Mouse (Mus musculus) fibroblast of lung, adult 2 months (primary cell): ENCODE results near the gene Arih1.

ENCODE experiments used
- DNase-seq: peaks from one replicate; pipeline ENCODE4 v3.0.0-alpha.2; 2011; ENCODE audit warnings: low read depth

The Arih1 gene

DNA sequence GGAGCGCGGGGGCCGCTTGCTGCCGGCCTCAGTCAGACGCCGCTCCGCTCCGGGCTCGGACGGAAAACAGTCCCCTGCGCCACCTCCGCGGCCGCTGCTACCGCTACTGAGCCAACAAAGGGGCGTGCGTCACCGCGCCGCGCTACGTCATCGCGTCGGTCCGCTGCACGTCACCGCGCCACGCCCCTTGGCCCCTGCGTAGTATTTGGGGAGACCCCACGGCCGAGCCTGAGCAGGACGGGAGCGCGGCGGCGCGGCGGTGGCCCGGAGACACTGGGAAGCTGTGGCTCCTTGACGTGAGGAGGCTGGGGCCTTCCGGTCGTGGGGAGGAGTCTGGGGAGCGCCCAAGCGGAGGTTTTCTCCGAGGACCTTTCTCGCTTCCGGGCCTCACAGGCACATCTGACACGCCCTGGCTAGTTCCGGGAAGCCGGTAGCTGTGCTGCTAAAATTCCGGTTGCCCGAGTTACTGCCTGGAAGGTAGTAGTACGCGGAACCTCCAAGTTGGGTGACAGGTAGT is at the start of gene Arih1:
Gene Arih1, minus strand, starts transcription at position 70 of the 517 bp plus-strand sequence.
- peak; percentile 84 for DNase-seq

- DNase-seq, result peak; percentile 83
These were observed 47.5 kb upstream of the Arih1 start for GRCm38 (mm10) chr9:59533889-59534288.

DNA sequence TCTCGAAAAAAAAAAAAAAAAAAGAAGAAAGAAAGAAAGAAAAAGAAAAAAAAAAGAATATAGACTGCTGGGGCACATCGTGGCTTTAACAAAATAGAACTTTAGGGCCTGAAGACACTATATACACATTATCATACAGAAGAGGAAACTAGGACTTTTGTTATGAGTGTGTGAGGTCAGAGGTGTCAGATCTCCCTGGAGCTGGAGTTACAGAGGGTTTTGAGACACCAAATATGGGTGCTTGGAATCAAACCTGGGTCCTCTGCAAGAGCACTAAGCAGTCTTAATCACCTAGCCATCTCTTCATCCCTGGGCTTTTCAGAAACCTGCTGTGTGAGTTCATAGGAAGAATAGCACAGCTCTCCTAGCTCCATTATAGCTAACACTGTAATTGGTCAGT is 47.0 kb upstream of the Arih1 start:
- DNase-seq, result no peak

- DNase-seq, result no peak
These were observed 45.2 kb upstream of the Arih1 start for GRCm38 (mm10) chr9:59531645-59532044.

DNA sequence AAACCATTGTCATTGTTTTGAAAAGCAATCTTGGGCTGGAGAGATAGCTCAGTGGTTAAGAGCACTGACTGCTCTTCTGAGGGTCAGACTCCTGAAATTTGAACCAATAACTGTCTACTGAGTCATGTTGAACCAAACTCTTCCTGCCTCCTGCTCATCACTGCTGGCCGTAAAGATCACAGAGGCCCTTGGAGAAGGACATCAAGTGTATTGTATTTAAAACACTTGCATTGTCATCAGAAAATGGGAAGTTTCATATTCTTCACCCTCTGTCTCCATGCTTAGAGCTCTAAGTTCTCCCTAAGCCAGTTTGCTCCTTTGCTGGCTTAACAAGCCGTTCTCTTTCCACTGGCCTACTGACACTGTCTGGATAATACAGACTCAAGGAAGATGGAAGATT is 41.9 kb upstream of the Arih1 start:
- DNase-seq, result no peak

- no peak for DNase-seq
These were observed 41.2 kb upstream of the Arih1 start for GRCm38 (mm10) chr9:59527580-59527979.

GRCm38 (mm10) chr9:59526727-59527126 is 40.3 kb upstream of the Arih1 start:
- no peak for DNase-seq

- DNase-seq, result no peak
These were observed 36.5 kb upstream of the Arih1 start for GRCm38 (mm10) chr9:59522906-59523305.

- DNase-seq, result no peak
These were observed 33.0 kb upstream of the Arih1 start for GRCm38 (mm10) chr9:59519396-59519795.

DNA sequence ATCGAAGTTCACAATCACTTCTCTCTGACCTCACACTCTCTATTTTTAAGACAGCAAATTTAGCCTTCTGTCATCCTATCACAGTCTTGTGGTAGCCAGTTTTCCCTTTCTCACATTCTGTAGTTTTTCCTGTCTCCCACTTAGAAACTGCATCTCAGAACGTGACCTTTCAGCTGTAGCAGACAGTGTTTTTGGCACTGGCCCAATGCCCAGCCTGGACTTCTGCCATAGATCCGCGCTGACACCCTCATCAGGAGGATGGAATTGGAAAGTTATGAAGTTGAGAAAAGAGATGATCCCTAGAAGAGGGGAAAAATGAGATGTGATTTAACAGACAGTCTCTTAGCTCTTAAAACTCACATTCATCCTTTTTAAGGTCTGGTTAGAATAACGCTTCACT is 32.6 kb upstream of the Arih1 start:
- no peak for DNase-seq

- no peak for DNase-seq
These were observed 30.7 kb upstream of the Arih1 start for GRCm38 (mm10) chr9:59517127-59517526.

- no peak for DNase-seq
These were observed 28.7 kb upstream of the Arih1 start for GRCm38 (mm10) chr9:59515069-59515468.

GRCm38 (mm10) chr9:59512381-59512780 is 26.0 kb upstream of the Arih1 start:
- DNase-seq, result no peak

DNA sequence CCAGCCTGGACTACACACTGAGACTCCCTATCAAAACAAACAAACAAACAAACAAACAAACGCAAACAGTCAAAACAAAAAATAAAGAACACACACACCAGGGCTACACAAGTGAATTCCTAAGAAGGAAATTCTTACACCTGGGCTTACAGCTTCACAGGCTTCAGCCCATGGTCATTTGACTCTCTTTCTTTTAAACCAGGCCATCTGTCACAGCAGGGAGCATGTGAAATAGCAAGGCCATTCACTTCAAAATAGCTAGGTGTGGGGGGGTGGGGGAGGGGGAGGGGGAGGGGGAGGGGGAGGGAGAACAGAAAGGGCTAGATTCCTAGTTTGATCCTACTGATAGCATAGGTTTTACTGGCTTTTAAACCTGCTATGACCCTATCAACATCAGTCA is 21.7 kb upstream of the Arih1 start:
- no peak for DNase-seq

- no peak for DNase-seq
These were observed 913 bp upstream of the Arih1 start for GRCm38 (mm10) chr9:59487331-59487730.

GRCm38 (mm10) chr9:59486076-59486518 is 321 bp downstream of the Arih1 start:
- no peak for DNase-seq

DNA sequence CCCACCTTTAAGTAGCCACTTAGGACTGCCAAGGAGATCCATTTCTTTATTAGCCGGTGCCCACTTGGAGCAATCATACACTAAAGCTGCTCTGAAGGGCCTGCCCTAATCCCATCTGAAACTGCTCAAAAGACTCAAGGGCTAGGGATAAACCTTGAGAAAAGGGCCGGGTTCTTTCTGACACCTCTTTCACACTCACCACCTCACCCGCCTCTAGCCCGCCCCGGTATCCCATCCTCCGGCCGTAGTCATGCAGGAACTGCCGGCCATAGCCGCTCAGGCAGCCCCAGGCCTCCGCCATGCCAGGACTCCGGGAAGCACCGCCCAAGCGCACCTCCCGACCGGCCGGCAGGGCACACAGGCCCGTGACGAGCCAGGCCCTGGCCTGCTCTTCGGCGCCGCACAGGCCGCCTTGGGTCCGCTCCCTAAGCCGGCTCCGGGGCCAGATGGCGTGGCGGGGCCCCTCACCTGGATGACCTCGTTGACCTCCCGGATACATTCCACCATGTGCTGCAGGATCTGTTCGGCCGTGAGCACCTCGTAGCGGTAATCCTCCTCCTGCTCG is 825 bp downstream of the Arih1 start:
- DNase-seq, result no peak

DNA sequence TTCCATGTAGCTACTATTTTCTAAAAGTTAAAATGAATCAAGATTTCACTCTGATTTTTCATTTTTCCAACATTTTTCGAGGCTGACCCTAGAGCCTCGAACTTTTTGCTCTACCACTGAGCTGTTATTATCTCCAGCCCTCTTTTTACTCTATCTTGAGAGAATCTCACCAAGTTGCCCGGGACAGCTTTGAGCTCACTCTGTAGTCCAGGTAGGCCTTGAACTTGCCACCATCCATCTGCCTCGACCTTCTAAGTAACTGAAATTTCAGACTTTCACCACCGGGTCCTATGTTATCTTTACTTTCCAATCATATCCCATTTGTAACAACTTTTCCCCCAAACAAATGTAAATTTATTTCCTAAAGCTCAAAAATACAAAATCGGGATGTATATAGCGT is 1.7 kb downstream of the Arih1 start:
- DNase-seq, result no peak

GRCm38 (mm10) chr9:59482419-59482818 is 4.0 kb downstream of the Arih1 start:
- DNase-seq, result no peak

DNA sequence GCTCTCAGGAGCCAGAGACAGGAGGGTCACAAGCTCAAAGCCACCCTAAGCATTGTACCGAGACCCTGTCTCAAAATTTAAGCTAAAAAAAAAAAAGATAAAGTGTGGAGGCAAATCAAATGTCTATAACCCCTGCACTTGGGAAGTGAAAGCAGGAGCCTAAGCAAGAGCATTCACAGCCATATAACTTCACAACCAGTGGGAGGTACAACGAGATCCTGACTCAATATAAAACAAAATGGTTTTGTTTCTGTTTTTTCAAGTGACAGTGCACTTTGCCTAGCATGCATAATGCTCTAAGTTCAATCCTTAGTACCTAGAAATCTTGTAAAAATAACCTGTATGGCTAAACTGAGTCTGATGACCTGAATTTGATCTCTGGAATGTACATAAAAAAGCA is 9.8 kb downstream of the Arih1 start:
- no peak for DNase-seq

- no peak for DNase-seq
These were observed 11.6 kb downstream of the Arih1 start for GRCm38 (mm10) chr9:59474838-59475237.

DNA sequence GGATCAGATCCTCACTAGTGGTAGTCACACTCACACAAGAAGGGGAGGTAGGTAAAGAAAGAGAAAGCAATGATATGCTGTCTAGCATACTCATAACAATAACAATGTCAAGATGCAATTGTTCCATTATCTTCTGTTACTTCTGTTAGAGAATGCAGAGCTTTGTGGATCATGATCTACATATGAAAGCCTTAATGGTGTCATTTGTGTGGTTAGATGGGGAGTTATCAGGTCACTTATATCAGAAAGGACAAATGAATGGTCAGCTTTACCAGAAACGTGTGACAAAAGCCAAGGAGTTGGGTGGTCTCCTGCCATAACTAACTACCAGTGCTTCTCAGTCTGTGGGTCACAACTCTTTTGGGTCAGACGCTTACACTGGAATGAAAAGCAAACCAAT is 13.2 kb downstream of the Arih1 start:
- DNase-seq, result no peak

GRCm38 (mm10) chr9:59469446-59469845 is 17.0 kb downstream of the Arih1 start:
- no peak for DNase-seq

DNA sequence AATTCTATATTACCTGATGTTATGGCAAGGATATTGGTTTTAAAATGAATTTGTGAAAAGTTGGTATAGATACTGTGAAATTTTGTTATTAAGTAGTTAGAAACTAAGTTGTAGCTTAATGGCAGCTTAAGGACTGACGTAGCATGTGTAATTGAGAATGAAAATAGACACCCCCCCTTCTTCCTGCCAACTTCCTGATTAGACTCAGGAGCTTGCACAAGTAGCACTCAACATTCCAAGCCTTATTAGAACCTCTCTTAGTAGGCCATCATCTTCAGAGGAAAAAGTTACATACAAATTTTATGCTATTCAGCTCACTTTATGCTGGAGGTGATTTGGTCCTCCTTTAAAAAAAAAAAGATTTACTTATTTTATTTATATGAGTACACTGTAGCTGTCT is 22.1 kb downstream of the Arih1 start:
- no peak for DNase-seq
